Mouse (Mus musculus) megakaryocyte-erythroid progenitor cell, adult 5-6 weeks (primary cell): Measurements from ENCODE around the gene Dcun1d2. TPM values are rescaled to one million over a fixed set of nuclear protein-coding genes. Genes with fewer than 3 reads are reported as not detected.
"Not testable (repeated sequence)": the region's sequence is repeated elsewhere in the genome, so short reads cannot be mapped to it uniquely, and the experiment has no call there.

Experiments
- ATAC-seq: replicated peaks from 2 replicates; pipeline ENCODE4 v1.8.0; 2016; ENCODE audit warnings: mild to moderate bottlenecking, inconsistent platforms; ENCODE audit not compliant: severe bottlenecking, poor library complexity, low FRiP score, low TSS enrichment
- total RNA-seq, 2 experiments: library from RNA; stranded (forward) in 1 of 2; stranded (reverse) in 1 of 2; fragments of 200-1000, 215-1000 nt in 1 of 2; fragments of >200 nt in 1 of 2; fragmentation: Nextera tagmentation in 1 of 2; gene quantifications; 2 replicates each; pipeline ENCODE4 v1.2.3; 2014 to 2017

Gene Dcun1d2
- total RNA-seq (2014; fragmentation: Nextera tagmentation): 19.3 and 20.2 TPM in 2 replicates
- 19.0 and 23.1 TPM in 2 replicates for total RNA-seq (2017)

DNA sequence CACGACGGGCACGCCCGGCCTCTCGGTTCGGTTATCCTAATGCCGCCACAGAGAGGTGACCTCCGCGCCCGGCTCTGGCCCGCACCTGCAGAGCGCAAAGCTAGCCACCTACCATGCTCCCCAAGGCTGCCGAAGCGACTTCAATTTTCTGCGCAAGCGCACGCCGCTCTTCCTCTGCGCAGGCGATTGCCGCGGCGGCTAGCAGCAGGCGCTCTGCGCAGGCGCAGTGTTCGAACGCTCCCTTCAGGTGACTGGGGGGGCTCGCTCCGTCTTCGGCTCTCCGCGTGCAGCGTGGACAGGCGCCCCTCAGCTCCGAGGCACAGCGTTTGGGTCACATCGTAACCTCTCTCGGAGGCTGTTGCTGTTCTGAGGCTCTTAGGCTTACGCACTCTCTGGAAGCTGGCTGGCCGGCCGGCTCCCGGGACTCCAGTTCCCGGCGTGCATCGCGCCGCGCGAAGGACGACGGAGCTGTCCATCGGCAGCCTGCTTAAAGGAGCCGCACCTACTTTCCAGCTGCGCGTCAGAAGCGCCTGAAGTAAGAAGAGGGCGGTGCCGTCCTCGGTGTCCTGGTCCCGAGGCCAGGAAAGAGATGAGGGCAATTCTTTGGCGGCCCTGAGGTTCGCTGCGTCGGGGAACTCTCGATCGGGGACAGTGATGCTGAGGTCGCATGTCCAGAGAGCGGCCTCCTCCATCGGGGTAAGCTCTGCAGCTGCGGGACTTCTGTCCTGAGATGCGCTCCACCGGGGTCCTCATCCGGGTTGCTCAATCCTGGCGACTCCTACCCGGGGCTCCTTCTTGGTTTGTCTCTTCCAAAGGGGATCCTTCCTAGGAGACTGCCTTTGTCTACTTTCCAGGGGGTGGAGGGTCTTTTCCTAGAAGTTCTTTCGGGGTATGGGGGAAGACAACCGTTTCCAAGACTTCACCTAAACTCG is at the start of gene Dcun1d2, which contains the start of gene Tmco3:
Dcun1d2 (minus strand) TSS at position 440 of the 932 bp plus-strand sequence.
Tmco3 (plus strand) TSS at position 499 of the 932 bp plus-strand sequence.
- ATAC-seq: peak; percentile 80

DNA sequence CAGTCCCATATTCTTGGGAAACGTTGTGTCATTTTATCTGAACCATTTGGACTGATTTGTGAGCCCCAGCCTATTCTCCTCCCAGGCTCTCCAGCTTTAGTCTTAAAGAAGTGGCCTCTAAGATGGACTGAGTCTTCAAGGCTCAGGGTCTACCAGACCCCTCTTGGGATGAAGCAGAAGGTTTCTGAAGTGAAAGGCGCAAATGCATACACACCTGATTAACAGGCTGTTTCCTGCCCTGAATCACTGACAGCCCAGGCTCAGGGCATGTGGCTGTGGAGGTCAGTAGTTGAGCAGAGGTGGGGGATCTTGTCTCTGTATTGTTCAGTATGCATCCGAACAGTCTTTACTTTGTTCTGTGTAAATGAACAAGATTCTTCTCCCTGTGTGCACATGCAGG is 49.7 kb upstream of the Dcun1d2 start:
- no peak for ATAC-seq

DNA sequence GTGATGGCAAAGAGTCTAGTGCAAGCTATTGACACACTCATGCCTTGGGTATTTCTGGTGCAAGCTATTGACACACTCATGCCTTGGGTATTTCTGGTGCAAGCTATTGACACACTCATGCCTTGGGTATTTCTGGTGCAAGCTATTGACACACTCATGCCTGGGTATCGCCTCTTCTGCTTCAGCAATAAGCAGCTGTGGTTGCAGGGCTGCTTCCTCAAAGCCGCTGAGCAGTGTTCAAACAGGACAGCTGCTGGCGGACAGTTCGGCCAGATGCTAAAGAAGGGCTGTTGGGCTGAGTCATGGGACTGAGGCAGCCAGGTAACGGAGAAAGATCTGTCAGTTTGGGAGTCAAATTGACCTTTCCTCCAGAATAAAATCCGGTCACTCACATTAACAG is 49.3 kb upstream of the Dcun1d2 start:
- not testable (repeated sequence) for ATAC-seq

DNA sequence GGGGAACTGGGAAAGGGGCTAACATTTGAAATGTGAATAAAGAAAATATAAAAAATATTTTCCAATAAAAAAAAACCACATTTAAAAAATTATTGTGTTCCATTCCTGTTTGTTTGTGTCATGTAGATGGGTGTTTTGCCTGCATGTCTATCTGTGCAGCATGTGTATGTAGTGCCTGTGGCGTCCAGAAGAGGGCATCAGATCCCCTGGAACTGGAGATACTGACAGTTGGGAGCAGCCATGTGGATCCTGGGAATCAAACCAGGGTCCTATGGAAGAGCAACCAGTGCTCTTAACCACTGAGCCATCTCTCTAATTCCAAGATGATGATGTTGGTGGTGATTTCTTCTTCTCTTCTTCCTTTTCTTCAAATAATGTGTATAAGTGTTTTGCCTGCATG is 46.7 kb upstream of the Dcun1d2 start:
- no peak for ATAC-seq

DNA sequence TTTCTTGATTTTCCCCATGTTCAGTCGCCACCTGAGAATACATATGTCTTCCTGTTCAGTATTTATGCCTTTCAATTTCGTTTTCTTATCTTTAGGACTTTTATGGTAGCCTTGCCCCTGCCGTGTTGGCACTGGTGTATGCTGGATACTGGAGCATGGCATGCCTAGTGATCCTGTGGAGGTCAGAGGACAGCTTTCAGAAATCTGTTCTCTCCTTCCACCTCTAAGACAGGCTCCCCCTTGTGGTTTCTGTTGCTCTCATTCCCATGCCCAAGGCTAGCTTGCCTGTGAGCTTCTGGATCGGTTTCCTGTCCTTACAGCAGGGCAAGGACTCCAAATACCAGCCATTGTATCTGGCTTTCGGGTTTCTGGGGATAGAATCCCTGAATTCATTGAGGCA is 38.7 kb upstream of the Dcun1d2 start:
- ATAC-seq: peak; percentile 55; the same call in 1 of the 2 replicates

DNA sequence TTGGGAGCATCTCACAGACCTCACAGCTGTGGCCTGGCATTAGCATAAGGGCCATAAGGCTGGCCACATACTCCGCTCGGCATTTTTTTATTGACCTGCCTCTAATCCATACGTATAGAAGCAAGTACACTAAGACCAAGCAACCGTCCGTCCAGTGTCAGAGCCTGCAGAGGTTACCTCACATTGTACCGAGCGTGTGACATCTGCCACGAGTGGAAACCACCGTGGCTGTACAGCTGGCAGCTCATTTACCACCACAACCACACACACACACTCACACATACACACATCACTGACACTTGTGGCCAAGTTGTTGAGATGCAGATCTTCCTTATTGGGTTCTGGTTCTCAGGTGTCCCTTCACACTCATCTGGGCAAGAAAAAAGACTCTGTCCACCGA is 28.7 kb upstream of the Dcun1d2 start:
- no peak for ATAC-seq

DNA sequence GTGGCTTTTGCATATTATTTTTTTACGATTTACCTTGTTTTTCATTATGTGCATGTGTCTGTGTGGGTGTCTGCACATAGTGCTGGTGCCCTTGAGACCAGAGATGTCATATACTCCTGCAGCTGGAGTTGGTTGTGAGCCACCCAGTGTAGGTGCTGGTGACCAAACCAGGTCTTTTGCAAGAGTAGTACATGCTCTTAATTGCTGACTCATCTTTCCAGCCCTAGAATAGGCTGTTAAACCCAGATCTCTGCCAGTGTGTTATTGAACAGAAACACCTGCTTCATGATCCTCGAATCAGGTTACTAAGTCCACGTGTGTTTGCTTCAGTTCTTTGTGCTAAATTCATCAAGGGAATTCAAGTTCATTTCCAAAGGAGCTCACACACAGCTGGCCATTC is 27.0 kb upstream of the Dcun1d2 start:
- no peak for ATAC-seq

DNA sequence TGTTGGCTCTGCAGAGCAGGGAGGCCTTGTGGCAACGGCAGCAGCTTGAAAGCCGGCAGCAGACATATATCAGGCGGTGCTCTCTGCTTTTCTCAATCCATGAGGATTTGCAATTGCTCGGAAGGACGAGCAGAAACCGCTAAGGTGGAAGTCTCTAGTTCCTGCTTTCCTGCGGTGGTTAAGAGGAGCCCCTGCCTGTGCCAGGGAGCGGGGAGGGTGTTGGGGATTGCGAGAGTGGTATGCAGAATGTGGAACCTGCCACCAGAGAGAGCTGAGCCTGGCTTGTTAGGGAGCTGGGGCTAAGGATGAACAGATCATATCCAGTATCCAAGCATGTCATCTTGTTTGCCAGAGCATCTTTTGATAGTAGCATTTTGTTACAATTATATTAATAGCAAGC is 19.0 kb upstream of the Dcun1d2 start:
- no peak for ATAC-seq

DNA sequence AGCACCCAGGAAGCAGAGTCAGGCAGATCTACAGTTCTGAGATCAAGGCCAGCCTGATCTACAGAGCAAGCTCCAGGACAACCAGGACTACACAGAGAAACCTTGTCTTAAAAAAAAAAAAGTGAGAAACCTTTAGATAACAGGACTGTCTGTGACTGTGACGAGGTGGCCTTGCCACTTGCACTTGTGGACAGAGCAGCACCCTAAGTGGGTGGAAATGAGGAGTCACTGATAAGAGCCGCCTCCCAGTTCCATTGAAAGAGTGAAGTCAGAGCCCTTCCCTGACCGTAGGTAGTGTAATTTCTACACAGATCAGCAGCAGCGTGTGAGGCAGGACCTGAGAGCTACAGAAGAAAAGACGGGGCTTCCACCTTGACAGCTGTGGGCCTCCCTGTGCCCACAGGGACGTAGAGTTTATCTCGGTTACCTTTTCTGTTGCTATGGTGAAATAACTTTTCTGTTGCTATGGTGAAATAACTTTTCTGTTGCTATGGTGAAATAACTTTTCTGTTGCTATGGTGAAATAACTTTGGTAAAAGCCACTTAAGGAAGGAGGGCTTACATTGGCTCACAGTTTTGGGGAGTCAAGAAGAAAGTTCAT is 18.5 kb upstream of the Dcun1d2 start:
- ATAC-seq: peak; percentile 68

DNA sequence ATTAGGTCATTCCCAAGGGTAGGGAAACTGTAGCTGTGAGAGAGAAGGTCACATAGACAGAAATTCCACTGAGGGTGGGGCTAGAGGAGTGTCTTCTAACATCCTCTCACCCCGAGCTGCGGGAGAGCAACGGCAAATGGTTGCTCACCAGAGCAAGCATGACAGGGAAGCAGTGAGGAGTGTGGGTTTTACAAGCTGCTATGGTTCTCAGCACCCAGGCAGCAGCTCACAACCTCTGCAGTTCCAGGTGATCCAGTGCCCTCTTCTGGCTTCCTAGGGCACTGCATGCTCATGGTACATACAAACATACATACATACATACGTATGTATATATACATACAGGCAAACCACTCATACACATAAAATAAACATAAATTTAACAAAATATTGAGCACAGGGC is 18.0 kb upstream of the Dcun1d2 start:
- no peak for ATAC-seq

DNA sequence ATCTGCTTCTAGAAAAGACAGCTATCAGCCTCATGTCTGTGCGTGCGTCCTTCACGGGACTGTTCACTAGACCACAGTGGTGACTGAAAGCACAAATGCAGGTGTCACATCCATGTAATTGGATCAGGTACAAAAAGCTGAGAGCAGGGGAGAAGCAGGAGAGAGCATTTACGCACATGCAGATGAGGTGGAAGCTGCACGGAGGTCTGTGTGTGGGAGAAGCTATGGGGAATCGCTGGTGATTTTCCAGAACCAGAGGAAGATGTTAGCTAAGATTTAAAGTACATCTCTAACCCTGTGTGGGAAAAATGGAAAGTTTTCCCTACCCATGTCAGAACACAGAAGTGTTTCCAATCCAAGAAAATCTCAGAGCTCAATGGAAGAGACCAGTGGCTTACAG is 17.5 kb upstream of the Dcun1d2 start:
- no peak for ATAC-seq

DNA sequence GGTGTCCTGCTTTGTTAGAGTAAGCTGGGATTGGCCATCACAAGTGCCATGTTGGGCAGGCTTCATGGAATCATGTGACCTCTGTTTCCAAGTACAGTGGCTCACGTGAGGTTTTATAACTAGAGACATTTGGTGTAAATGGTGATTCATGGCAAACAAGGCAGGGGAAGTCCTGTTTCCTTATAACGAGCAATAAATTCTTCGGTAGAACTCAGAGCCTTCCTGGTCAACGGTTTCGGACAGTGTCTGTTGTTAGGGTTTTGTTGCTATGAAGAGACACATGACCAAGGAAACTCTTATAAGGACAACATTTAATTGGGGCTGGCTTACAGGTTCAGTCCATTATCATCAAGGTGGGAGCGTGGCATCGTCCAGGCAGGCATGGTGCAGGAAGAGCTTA is 13.1 kb upstream of the Dcun1d2 start:
- no peak for ATAC-seq

DNA sequence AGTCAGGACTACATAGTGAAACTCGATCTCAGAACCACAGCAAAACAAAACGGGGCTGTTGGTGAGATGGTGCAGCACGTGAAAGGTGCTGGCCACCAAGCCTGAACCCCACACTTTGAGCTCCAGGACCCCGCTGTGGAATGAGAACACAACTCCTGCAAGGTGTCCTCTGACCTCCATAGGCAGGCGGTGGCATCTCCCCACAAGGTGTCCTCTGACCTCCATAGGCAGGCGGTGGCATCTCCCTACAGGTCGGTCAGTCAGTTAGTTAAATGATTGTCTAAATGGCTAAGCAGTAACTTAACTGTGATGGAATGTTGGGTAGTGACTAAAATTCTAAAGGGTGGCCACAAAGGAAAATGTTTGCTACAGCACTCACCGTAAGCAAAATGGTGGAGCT is 11.6 kb upstream of the Dcun1d2 start:
- no peak for ATAC-seq

DNA sequence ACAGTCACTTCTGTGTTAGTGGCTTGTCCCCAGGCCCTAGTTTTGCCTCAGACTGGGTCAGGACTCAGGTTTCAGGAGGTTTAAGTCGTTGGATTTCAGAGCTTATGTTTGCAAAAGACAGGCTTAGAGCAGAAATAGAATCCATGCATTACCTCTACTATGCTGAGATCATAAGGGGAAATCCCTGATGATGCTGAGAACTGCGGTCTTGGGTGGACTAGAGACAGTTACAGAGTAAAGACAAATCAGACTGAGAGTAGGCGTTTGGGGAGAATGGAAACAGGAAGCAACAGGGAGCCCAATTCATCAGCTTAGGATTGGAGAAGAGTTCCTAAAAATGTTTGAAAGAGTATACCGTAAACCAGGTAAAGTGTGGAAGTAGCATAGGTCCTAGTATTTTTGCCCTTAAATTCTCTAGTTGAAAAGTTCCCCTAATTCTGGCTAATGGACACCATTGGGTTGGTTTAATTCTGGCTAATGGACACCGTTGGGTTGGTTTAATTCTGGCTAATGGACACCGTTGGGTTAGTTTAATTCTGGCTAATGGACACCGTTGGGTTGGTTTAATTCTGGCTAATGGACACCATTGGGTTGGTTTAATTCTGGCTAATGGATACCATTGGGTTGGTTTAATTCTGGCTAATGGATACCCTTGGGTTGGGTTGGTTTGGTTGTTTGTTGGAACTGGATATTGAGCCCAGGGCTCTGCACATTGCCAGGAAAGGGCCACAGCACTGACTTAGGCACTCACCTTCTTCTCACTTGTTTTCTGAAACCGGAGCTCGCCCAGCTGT is 5.9 kb upstream of the Dcun1d2 start:
- ATAC-seq: no peak

DNA sequence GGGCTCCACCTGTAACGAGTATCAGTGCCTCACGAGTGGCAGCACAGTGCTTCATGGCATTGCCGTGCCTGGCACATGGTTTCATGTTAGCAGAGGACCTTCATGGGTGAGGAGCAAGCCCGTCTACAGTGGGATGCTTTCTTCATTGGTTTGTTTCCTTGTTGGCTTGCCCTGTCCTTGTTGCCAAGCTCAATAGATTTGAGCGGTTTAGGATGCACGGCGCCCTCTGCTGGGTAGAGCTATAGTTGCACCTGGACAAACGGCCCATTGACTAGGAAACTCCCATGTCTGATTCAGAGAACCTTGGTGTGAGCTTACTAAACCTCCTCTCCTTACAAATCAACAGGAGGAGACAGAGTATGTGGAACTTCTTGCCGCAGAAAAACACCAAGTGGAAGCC is 4.4 kb upstream of the Dcun1d2 start:
- ATAC-seq: peak; percentile 42; the same call in 1 of the 2 replicates

DNA sequence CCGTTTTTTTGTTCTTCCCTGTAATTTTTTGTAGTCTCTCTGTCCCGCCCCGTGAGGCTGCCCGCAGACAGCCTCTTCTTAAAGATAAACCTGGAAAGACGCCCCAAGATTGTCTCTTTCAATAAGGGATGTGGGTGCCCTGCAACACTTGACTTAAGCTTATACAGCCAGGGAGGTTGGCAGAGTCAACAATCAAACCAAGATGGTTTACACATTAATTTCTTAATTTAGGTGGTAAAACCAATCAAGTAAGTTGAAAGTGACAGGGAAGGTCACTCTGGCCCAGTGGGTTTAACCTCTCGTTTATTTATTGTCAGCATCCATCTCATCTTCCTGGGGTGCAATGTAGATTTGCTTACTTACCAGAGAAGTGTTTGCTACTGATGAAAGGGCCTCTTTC is 715 bp upstream of the Dcun1d2 start:
- ATAC-seq: no peak

DNA sequence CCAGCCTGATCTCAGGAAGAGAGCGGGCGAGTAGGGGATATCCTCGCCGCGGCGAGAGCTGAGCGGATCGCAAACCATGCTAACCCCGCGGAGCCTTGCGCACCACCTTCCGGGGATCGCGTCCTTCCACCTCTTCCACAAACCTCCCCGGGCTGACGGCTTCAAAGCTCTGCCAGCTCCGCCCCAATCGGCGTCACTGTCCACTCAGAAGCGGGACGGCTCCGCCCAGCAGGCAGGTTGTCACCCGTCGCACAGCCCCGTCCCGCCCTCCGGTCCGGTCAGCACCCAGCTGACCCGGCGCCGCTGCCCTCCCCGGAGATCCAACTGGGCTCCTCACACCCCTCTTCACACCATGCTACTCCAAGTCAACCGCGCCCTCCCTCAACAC is 633 bp downstream of the Dcun1d2 start:
- ATAC-seq: peak; percentile 89

DNA sequence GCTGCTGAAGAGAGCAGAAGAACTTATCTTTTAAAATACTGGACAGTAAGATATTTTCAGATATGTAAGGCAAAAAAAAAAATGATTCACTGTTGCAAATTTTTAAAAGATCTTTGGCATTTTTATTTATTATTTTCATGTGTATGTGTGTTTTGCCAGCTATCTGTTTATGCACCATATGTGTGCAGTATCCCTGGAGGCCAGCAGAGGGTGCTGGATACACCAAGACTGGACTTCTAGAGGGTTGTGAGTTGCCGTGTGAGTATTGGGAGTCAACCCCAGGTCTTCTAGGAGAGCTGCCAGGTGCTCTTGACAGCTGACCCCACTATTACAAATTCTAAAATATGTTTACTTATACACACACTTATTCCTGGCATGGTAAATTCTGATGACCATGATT is 4.7 kb downstream of the Dcun1d2 start:
- no peak for ATAC-seq

DNA sequence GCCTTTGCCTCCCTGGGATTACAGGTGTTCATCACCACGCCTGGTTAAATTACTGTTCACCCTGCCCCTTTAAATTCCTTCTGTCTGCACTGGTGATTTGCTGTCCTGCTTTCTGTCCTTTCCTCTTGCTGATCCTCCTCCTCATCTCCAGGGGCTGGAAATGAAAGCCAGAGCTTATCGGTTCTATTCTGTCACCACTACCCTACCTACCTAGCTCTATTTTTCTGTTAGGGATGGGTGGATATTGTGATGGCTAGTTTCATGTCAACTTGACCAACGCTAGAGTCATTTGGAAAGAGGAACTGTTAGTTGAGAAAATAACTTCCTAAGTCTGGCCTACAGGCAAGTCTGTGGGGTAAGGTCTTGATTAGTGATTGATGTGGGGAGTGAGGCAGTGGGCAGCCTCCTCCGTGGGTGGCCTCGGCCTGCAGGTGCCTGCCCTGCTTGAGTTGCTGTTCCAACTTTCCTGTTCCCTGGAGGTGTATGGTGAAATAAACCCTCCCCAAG is 10.9 kb downstream of the Dcun1d2 start:
- no peak for ATAC-seq

DNA sequence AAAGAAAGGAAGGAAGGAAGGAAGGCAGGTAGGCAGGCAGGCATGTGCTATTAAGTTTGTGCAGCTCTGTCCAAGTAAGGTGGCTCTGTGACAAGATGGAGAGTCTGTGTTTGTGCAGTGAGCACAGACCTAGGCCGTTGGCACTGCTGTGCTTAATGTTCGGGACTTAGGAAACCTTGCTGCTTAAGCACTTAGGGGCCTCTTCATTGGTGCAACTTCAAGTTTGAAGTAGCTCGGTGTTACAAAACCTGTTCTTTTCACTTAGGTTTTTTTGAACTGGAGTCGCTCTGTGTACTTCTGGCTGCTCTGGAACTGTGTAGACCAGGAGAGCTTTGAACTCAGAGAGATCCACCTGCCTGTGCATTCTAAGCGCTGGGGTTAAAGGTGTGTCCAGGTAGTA is 15.1 kb downstream of the Dcun1d2 start:
- ATAC-seq: no peak
